Mouse (Mus musculus) erythroblast, embryonic 14.5 days (primary cell): ENCODE results near the gene Cept1.

Experiments
- GATA1 ChIP-seq: IDR thresholded peaks from 2 replicates; pipeline ENCODE4 v1.6.1; 2012; ENCODE audit warnings: low read length, inconsistent platforms, mixed read lengths
- TAL1 ChIP-seq: IDR thresholded peaks from 3 replicates; pipeline ENCODE4 v1.6.1; 2012; ENCODE audit warnings: low read length, inconsistent platforms, mixed read lengths

GRCm38 (mm10) chr3:106462059-106462470, 85.5 kb downstream of the Cept1 start:
- no peak for TF ChIP-seq GATA1
- TF ChIP-seq TAL1, result no peak
